8 mouse cellular contexts compared by ENCODE assay signal in genomic region chr15:99725341-99726155, GRCm38 (mm10). TPM values are rescaled to one million over a fixed set of nuclear protein-coding genes. Genes with fewer than 3 reads are reported as not detected.
DNase-seq lines count a peak whose midpoint lies in the region; ATAC-seq and TF ChIP-seq lines count a peak whose summit lies in the region.

Gene Cox14, plus strand, starts transcription at chr15:99725618.

- TF ChIP-seq CTCF in lung, postnatal 0 days (IDR thresholded peaks at IDR 0.05) = peak; percentile 97

- H3K9me3 ChIP-seq in hindbrain, embryonic 10.5 days = peaks cover 8% of the 10 kb centered on the region
- H3K9me3 ChIP-seq in lung, postnatal 0 days (ENCODE audit: low read length) = no peaks in the 10 kb centered on the region

- no peak for TF ChIP-seq EP300 in lung, postnatal 0 days (IDR thresholded peaks at IDR 0.05)

- peak; percentile 100 for DNase-seq in MN1 (ENCODE audit: low spot score)
- DNase-seq in cerebellum, adult 9-10 months = peak; percentile 99
- peak; percentile 96 for DNase-seq in hindbrain, embryonic 10.5 days (ENCODE audit: low spot score)
- peak; percentile 98 for DNase-seq in layer of hippocampus, adult 9-11 months
- DNase-seq in lung, postnatal 0 days (ENCODE audit: low spot score) = peak; percentile 100
- peak; percentile 95 for DNase-seq in ovary, postnatal 14 days (ENCODE audit: low spot score)
- DNase-seq in thymus, postnatal 14 days = peak; percentile 92

- H3K4me1 ChIP-seq in hindbrain, embryonic 10.5 days (replicated peaks) = peaks cover 52% of the 10 kb centered on the region
- H3K4me1 ChIP-seq in lung, postnatal 0 days (ENCODE audit: insufficient read depth, low read depth, low read length) = 0 out of 2 replicates have a peak, but pooled peaks cover 8% of the 10 kb centered on the region

- peak within 1 kb of the TSS; percentile 95 for H3K27ac ChIP-seq in hindbrain, embryonic 10.5 days
- peak within 1 kb of the TSS; percentile 91 for H3K27ac ChIP-seq in lung, postnatal 0 days (ENCODE audit: low read length)

- H3K9ac ChIP-seq in lung, postnatal 0 days (replicated peaks; ENCODE audit: low read depth) = peak within 1 kb of the TSS; percentile 86

- H3K4me2 ChIP-seq in lung, postnatal 0 days (replicated peaks; ENCODE audit: low read depth, low read length) = peak within 1 kb of the TSS; percentile 86

- under 1% methylated on average over 65 of the region's 68 CpGs for WGBS in hindbrain, embryonic 10.5 days
- under 1% methylated on average over 67 of the region's 68 CpGs for WGBS in lung, postnatal 0 days

- H3K4me3 ChIP-seq in hindbrain, embryonic 10.5 days = peak within 1 kb of the TSS; percentile 98
- H3K4me3 ChIP-seq in lung, postnatal 0 days (ENCODE audit: low read depth, low read length) = peak within 1 kb of the TSS; percentile 62

- H3K27me3 ChIP-seq in hindbrain, embryonic 10.5 days (ENCODE audit: insufficient read depth, poor library complexity, severe bottlenecking) = no peaks in the 10 kb centered on the region
- H3K27me3 ChIP-seq in lung, postnatal 0 days (replicated peaks; ENCODE audit: insufficient read depth, low read length) = no peaks in the 10 kb centered on the region

- H3K36me3 ChIP-seq in hindbrain, embryonic 10.5 days = peaks cover 59% of the 10 kb centered on the region
- H3K36me3 ChIP-seq in lung, postnatal 0 days (ENCODE audit: insufficient read depth, low read length) = no peaks in the 10 kb centered on the region

- ATAC-seq in frontal cortex, adult (ENCODE audit: low TSS enrichment) = peak; percentile 84
- ATAC-seq in lung, postnatal 0 days = peak; percentile 93

RNA-seq across cellular contexts. Expression of gene Cox14, which starts in this region (rescaled TPM):
- 152 and 174 TPM in 2 replicates for polyA plus RNA-seq in hindbrain, embryonic 10.5 days (2016; fragmentation: Nextera tagmentation; extraction: Ambion mirVana)
- 197 and 206 TPM in 2 replicates for polyA plus RNA-seq in lung, postnatal 0 days (2015; fragmentation: Nextera tagmentation; extraction: Ambion mirVana)

Comparison
In these comparisons a context has a peak if more than half of its experiments do, and no peak if none do; other contexts are left out.
1. Peak in every context shown above with its lines: DNase-seq, ATAC-seq, H3K4me3 ChIP-seq and H3K27ac ChIP-seq.